Mouse (Mus musculus): ENCODE results near the gene Ncor2.

DNA sequence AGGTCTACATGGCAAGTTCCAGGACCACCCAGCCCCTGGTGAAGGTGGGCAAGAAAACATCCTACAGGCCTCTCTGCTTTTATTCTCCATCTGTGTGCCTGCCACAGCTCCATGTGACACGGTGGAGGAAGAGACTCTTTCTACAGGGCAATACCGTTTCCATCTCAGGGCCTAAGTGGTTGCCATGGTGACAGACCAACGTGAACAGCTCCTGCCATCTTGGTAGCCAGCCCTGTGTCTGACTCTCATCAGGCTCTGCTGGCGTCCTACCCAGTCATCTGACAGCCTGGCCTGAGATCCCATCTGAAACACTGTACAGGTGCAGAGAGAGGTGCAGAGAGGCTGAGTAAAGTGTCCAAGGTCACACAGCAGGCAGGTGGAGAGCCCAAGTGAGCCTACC lies 45.4 kb downstream of the Ncor2 start:
- TF ChIP-seq CTCF (IDR thresholded peaks at IDR 0.05; ENCODE audit: low read depth) (no peak), EP300 (IDR thresholded peaks at IDR 0.05; ENCODE audit: low read depth) (no peak)

Measured in liver, embryonic 14.5 days (tissue).